Mouse (Mus musculus) Patski (cell line): ENCODE data around the gene Smtnl1. TPM values are rescaled to one million over a fixed set of nuclear protein-coding genes. Genes with fewer than 3 reads are reported as not detected.

Experiments
- ATAC-seq: fragments of 100-300 bp; one replicate; pipeline ENCODE4 v1.8.0; 2021
- CTCF ChIA-PET: fragments of 350-600 bp; sonication (Branson Sonifier 250); formaldehyde crosslinking; loops from one replicate; lab custom pipeline; 2022; ENCODE audit warnings: inconsistent platforms; lab: Charles Lee
- POLR2A ChIA-PET: fragments of 350-600 bp; sonication (Branson Sonifier 250); formaldehyde crosslinking; loops from one replicate; lab custom pipeline; 2022; ENCODE audit warnings: antibody characterized with exemption, inconsistent platforms; lab: Charles Lee
- DNase-seq: peaks from one replicate; pipeline ENCODE4 v3.0.0-alpha.2; 2011; ENCODE audit warnings: low read depth, low spot score
- H3K27me3 ChIP-seq: fragments of 371-371 bp; one replicate; pipeline ENCODE4 v1.5.1; 2021
- CTCF ChIP-seq: fragments of 100-300 bp; IDR thresholded peaks from one replicate; pipeline ENCODE4 v1.5.1; 2021
- in situ Hi-C: fragments of 300-500 bp; cut with MboI; formaldehyde crosslinking; loops from 3 replicates; pipeline ENCODE4 v1.11.1; 2018; ENCODE audit warnings: low pct_unique_long_range_greater_than_20kb, mixed read lengths
- polyA plus RNA-seq: library from polyadenylated mRNA; unstranded; gene quantifications from one replicate; pipeline ENCODE4 v1.2.3, GENCODE M21; 2021

Smtnl1 gene
- polyA plus RNA-seq, 1 experiment from 2014 or later = not detected

GRCm38 (mm10) chr2:84855732-84856131 lies 33.3 kb upstream of the Smtnl1 start:
- ATAC-seq (peak; percentile 64), DNase-seq (no peak)
- peak; percentile 79 for TF ChIP-seq CTCF
- ChIA-PET POLR2A (interaction anchor here (0.6 kb wide), 1 partner anchor 26 kb away, joined by 4 read pairs; no protein-coding TSS in a partner anchor), CTCF (interaction anchor here (0.7 to 6.6 kb wide), 9 partner anchors 9 to 126 kb away, joined by 3 to 71 read pairs (median 6); partner anchors contain the start of genes Slc43a1 and Smtnl1)
- no peaks in the 10 kb centered on the region for H3K27me3 ChIP-seq
- in situ Hi-C loops = no loop called here

- ATAC-seq (no peak), DNase-seq (no peak)
- TF ChIP-seq CTCF = no peak
- no peaks in the 10 kb centered on the region for H3K27me3 ChIP-seq
- CTCF ChIA-PET = interaction anchor here (0.8 to 5.3 kb wide), 3 partner anchors 16 to 20 kb away, joined by 3 to 44 read pairs (median 3); no protein-coding TSS in a partner anchor
- in situ Hi-C loops = no loop called here
- POLR2A ChIA-PET = no interaction called here
These were observed 28.9 kb upstream of the Smtnl1 start for GRCm38 (mm10) chr2:84851130-84852040.

GRCm38 (mm10) chr2:84850407-84851129 lies 28.1 kb upstream of the Smtnl1 start:
- CTCF ChIA-PET = interaction anchor here (1.1 kb wide), 1 partner anchor 18 kb away, joined by 3 read pairs; no protein-coding TSS in a partner anchor
- no peak for DNase-seq
- no peaks in the 10 kb centered on the region for H3K27me3 ChIP-seq
- TF ChIP-seq CTCF = no peak
- POLR2A ChIA-PET = no interaction called here
- ATAC-seq = no peak
- in situ Hi-C loops = no loop called here

- in situ Hi-C loops = no loop called here
- ChIA-PET POLR2A (no interaction called here), CTCF (no interaction called here)
- no peak for TF ChIP-seq CTCF
- ATAC-seq = no peak
- peaks cover 5% of the 10 kb centered on the region for H3K27me3 ChIP-seq
- DNase-seq = no peak
These were observed 22.8 kb upstream of the Smtnl1 start for GRCm38 (mm10) chr2:84845226-84845625.

GRCm38 (mm10) chr2:84843654-84844053 lies 21.2 kb upstream of the Smtnl1 start:
- ChIA-PET CTCF (interaction anchor here (1.1 kb wide), 1 partner anchor 77 kb away, joined by 3 read pairs; no protein-coding TSS in a partner anchor), POLR2A (no interaction called here)
- peaks cover 13% of the 10 kb centered on the region for H3K27me3 ChIP-seq
- in situ Hi-C loops = no loop called here
- no peak for TF ChIP-seq CTCF
- DNase-seq (no peak), ATAC-seq (no peak)

GRCm38 (mm10) chr2:84841905-84842304 lies 19.5 kb upstream of the Smtnl1 start:
- CTCF ChIA-PET = interaction anchor here (1.0 to 1.7 kb wide), 2 partner anchors 11 to 14 kb away, joined by 4 to 5 read pairs; no protein-coding TSS in a partner anchor
- ATAC-seq (no peak), DNase-seq (no peak)
- in situ Hi-C loops = no loop called here
- H3K27me3 ChIP-seq = peaks cover 13% of the 10 kb centered on the region
- TF ChIP-seq CTCF = no peak
- POLR2A ChIA-PET = no interaction called here

GRCm38 (mm10) chr2:84840748-84841563 lies 18.5 kb upstream of the Smtnl1 start:
- no peak for ATAC-seq
- TF ChIP-seq CTCF = no peak
- peaks cover 13% of the 10 kb centered on the region for H3K27me3 ChIP-seq
- POLR2A ChIA-PET = no interaction called here
- in situ Hi-C loops = no loop called here
- no peak for DNase-seq
- CTCF ChIA-PET = no interaction called here

GRCm38 (mm10) chr2:84840016-84840747 lies 17.7 kb upstream of the Smtnl1 start:
- DNase-seq = no peak
- H3K27me3 ChIP-seq = peaks cover 13% of the 10 kb centered on the region
- peak; percentile 54 for ATAC-seq
- POLR2A ChIA-PET = no interaction called here
- CTCF ChIA-PET = interaction anchor here (1.4 kb wide), 1 partner anchor 24 kb away, joined by 3 read pairs; no protein-coding TSS in a partner anchor
- in situ Hi-C loops = no loop called here
- TF ChIP-seq CTCF = no peak
